Mouse (Mus musculus) NIH3T3 (cell line): Measurements from ENCODE around the gene Hoxc6.

Experiments
- DNase-seq: peaks from one replicate; pipeline ENCODE4 v3.0.0-alpha.2; 2012; ENCODE audit warnings: low read depth

Gene Hoxc6

DNA sequence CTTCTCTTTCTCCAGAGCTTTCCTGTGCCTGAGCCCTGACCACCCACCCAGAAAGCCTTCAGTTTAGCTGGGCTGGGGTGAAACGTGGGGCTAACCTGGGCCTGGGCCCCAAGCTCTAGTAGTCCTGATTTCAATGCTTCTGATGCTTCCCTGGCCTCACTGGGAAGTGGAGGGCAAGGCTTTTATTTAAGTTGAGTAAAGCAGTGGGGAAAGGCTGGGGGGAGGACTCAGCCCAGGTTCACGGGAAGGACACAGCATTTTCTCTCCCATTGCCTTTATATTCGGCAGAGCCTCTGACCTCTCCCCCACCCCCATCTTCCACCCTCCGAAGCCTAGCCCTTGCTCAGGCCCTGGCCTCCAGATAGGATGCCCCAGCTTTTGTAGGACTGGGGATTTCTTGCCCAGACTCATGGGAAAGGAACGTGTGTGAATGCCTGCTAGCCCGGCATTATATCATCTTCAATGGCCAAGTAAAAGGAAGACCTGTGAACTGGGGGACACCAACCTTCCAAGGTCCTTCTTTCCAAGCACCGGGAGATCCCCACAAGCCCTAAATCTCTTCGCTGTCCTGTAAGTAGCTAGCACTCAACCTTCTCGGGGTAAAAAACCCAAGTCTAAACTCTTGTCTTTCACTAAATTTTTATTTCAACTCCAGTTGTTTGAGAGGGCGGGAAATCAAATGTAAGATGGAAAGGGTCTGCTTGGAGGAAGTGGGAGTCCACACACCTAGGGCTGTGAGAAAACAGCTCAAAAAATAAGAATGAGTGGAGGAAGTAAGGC, 40.8 kb downstream of the Hoxc6 start:
- no peak for DNase-seq

DNA sequence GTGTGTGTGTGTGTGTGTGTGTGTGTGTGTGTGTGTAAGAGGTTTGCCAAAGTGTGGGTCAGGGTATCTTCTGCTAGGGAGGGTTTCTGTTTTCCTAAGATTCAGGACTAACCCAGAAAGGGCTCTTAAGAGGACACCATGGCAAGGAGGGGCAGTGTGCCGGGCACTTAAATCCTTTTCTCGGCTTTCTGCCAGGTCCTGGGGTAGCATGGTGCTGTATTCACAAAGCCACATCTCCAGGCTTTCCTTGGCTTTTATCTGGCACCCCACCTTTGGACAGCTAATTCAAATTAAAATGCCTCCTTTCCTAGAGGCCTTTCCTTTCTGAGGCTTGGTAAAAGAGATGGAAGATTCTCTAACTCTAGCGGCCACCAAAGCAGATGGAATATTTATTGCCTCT, 41.6 kb downstream of the Hoxc6 start:
- no peak for DNase-seq

DNA sequence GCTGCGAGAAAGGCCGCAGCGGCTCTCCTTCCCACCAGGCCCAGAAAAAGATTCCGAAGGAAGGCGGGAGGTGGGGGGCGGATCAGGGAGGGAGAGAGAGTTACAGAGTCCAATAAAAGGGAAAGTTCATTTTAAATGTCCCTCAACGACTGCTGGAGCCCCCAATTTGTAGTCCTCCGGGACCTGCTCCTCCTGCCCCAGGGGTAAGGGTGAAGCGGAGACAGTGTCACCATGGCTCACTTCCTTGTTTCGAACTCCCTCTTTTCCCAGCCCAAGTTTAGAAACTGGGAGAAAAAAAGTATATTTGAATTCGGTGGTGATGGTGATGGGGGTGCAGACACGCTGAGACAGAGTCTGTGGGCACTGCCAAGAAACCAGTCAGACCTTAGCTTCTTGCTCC, 42.5 kb downstream of the Hoxc6 start:
- peak; percentile 17 for DNase-seq

DNA sequence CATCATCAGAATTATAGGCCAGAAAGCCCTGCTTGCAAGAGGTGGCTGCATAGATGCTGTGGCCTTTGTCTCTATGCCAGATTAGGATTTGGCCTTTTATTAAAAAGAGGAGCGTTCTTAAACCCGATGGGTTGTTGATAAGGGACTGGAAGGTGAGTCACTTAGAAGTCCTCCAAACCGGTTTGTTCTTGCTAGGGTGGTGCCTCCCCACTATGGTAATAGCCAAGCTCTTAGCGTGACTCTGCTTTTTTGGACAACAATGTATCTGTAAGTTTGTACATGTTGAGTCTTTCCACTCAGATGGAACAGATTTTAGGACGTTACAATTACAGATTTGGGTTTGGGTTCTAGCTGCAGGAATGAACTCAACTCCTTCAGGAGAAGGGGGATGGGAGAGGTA, 43.6 kb downstream of the Hoxc6 start:
- DNase-seq = no peak

DNA sequence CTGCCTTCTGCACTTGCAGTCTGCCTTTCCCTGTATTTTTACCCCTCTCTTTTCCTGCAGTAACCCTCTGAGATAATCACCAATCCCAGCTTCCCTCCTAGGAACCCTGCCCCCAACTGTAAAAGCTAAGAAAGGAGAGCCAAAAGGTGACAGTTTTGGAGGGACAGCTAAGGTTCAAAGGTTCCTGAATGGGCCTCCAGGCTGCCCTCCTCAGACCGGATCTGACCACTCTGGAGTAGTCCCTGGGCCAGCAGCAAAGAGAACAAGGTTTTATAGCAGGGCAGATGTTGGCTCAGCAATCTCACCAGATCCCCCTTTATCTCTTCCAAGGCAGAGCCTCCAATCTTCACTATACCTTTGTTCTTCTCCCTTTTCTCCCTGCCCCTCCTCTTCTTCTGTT, 44.2 kb downstream of the Hoxc6 start:
- DNase-seq = no peak

DNA sequence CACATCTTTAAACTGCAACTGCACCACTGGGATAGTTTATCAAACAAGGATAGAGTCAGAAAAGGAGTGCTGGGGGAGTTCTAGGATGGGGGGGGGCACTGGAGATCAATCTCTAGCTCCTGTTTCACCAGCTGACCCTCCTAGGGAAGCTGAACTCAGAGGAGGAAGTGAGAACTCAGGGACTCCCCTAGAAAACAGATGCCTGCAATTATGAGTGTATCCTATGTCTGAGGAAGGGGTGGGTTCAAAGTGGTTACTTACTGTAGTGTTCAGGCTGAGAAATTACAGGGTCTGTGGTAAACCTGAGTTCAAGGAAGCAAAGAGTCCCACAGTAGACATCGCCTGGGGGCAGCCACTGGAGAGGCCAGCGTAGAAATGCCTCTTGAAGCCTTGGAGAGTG, 53.6 kb downstream of the Hoxc6 start:
- no peak for DNase-seq

DNA sequence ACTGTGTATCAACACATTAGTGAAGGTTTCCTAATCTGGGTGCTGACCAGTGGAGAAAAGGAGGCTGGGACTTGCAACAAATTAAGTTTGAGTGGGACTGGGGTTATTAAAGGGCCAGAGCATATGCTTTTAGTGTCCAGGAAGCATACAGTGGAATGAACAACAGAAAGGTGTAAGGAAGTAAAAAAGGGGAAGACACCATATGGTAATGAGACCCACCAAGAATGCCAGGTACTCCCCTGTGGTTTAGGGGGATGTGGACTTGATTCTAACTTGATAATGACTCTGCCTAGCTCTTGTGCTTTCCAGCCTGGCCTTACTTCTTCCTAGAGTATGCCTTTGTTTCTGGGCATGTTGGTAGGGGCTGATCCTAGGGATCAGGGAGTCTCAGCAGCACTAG, 55.2 kb downstream of the Hoxc6 start:
- no peak for DNase-seq

DNA sequence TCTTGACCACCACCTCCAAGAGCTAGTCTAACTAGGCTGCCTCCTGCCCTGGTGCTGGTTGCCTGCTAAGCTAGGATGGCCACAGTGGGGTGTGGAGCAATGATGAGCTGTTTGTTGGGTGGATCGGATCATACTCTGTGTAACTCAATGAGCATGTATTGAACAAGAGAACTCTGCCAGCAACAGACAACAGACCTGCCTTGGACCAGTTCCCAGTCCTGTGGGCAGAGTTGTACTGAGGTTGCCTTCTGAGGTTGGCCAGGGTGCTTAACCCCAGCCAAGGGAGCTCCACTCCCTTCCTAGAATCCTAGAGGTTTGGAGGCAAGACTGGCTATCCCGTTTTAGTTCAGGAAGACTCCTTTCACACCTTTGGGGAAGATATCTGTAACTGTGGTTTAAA, 58.3 kb downstream of the Hoxc6 start:
- DNase-seq = no peak

DNA sequence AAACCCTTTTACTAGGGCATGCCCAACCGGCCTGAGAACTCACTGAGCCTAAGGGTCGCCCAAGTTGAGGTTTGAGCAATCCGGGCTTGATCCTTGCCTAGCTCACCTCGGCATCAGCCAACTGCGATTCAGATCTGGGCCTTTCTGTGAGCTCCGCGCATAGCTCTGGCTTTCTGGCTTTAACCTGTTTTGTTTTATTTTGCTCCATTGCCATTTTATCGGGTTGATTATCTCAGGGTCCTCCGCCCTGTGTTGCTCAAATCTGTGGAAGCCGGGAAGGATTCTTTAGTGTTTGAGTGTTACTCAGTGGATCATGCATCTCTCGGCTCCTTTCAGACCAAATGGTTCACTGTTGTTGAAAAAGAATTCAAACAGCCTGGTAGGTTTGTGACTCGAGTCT, 60.7 kb downstream of the Hoxc6 start:
- no peak for DNase-seq

DNA sequence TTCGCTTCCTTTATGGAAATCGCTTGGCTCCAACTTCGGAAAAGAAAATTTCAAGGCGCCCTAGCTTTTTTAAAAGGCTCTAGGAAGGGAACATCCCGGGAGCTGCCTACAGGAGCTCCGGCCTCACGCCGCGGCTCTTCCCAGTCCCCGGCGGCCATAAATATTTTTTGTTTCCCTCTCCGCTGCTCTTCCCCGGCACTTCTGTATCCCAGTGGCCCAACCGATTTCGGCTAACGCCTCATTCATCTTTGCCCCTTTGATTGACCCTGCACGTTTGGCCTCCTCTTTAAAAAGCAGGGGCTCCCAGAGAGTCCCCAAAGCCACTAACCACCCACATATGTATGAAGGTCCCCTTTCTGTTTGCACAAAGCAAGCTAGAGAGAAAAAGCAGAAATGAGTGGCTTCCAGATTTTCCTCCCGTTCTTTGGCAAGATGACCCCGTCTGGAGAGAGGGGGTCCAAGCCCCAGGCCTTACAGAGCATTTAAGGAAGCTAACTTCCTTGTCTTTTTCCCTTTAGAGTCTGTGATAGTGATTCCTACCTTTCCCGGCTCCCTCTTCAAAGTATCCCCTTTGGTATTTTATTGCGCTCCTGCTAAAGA, 61.4 kb downstream of the Hoxc6 start:
- no peak for DNase-seq

DNA sequence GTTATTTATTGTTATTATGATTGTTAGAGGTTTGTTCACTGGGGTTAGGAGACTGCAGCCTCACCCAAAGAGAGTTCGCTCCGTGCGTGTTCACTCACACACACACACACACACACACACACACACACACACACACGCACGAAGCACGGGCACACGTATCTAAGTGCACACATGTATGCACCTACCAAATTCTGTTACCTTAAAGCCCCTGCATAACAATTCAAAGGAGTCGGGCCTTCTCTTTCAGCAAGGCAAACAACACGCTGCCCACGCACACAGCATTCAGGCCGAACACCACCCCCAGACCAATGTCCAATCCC, 61.9 kb downstream of the Hoxc6 start:
- DNase-seq = no peak

DNA sequence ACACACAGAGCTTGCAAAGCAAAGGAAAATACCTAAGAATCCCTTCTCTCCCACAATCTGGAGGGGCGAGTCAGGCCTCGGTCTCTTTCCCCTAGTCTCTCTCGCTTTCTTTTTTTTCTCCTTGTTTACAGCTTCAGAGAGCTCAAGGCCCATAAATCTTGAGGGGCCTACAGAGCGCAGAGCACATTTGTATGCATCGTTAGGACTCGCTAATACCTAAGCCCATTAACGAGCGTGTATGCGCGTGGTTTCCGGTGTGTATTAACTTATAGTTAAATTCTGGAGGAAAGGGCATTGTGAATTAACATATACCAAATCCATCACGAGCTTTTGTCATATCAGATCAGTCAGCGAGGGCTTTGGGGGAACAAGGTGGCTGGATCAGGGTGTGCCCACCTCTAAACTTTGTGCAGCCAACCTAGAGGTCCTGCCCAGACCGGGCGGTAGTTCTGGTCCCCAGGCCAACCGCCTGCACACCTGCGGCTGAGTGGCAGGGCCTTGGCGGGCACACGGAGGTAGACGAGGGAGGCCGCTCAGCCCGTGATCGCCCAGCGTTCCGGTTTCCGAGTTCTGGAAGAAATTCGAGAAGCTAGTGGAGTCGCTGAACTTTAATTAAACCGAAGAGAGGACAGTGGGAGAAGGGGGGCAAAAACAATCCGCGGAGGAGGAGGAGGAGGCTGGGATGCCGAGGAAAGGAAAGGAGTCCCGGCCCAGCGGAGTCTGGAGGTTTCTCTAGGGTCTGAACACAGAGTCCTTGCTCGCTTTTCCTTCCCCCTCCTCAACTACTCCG, 62.5 kb downstream of the Hoxc6 start:
- no peak for DNase-seq

DNA sequence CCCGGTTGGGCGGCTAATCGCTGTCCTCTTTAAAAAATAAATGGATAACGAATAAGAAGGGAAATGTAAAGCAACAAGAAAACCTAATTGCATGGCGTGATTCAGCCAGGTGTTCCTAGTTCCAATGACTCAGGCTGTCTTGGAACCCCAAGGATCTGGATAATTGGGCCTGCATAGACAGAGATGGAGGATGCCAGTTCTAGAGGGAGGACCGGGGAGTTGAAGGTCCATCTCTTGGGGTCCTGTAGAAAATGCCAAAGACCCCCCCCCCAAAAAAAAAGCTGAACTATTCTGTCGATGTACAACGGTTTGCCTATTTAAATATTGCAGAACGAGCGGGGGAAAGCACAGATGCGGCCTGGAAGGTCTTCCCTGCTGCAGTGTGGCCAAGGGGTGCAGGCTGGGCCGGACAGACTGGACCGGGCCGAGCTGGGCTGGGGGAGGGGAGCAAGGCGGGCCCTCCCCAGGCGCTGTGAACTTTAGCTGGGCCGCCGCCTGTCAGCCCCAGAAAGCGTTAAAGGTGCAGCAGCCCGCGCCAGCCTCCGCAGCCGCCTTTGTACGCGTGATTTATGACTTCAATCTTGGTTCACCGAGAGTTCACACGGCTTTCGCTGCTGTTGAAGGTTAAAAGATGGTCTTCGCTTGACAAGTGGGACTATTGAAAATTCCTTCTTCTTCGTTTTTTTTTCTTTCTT, 63.2 kb downstream of the Hoxc6 start:
- no peak for DNase-seq
